Mouse (Mus musculus) forebrain, embryonic 16.5 days (tissue): ENCODE measurements around the gene Npl. TPM values are rescaled to one million over a fixed set of nuclear protein-coding genes. Genes with fewer than 3 reads are reported as not detected.
"Not testable (repeated sequence)": the region's sequence is repeated elsewhere in the genome, so short reads cannot be mapped to it uniquely, and the experiment has no call there.

ENCODE experiments used
- ATAC-seq: fragments of 200-750 bp; cut with Nextera tagmentation; 2 replicates; pipeline ENCODE4 v1.8.0; 2017; ENCODE audit warnings: mild to moderate bottlenecking, moderate library complexity
- H3K27ac ChIP-seq: fragments of 300-500 bp; sonication (generic); 2 replicates; pipeline ENCODE4 v1.5.1; 2014; ENCODE audit warnings: low read length, control low read depth
- H3K27me3 ChIP-seq: fragments of 300-500 bp; sonication (generic); replicated peaks from 2 replicates; pipeline ENCODE4 v1.6.1; 2014; ENCODE audit warnings: low read length; ENCODE audit not compliant: control insufficient read depth, insufficient read depth
- H3K36me3 ChIP-seq: fragments of 300-500 bp; sonication (generic); 2 replicates; pipeline ENCODE4 v1.6.1; 2014; ENCODE audit not compliant: control insufficient read depth, insufficient read depth
- H3K4me1 ChIP-seq: fragments of 300-500 bp; sonication (generic); replicated peaks from 2 replicates; pipeline ENCODE4 v1.6.1; 2014; ENCODE audit warnings: low read length; ENCODE audit not compliant: control insufficient read depth, insufficient read depth
- H3K4me2 ChIP-seq: fragments of 300-500 bp; sonication (generic); 2 replicates; pipeline ENCODE4 v1.6.1; 2014; ENCODE audit warnings: mild to moderate bottlenecking, low read length, control low read depth
- H3K4me3 ChIP-seq: fragments of 300-500 bp; sonication (generic); replicated peaks from 2 replicates; pipeline ENCODE4 v1.5.1; 2014; ENCODE audit warnings: mild to moderate bottlenecking, low read length, control low read depth
- H3K9ac ChIP-seq: fragments of 300-500 bp; sonication (generic); replicated peaks from 2 replicates; pipeline ENCODE4 v1.6.1; 2014; ENCODE audit warnings: low read depth, low read length, control low read depth
- H3K9me3 ChIP-seq: fragments of 300-500 bp; sonication (generic); 2 replicates; pipeline ENCODE4 v1.6.1; 2016; ENCODE audit warnings: low read length; ENCODE audit not compliant: control insufficient read depth
- WGBS: fragments of 180-500 bp; shearing (Covaris S2); extraction: QIAGEN DNeasy Blood & Tissue Kit; methylation state at CpG from one replicate; pipeline ENCODE4 v1.1.7; 2014; 5-methylcytosine and 5-hydroxymethylcytosine counted together
- polyA plus RNA-seq: library from polyadenylated mRNA; unstranded; fragments of >200 nt; fragmentation: Nextera tagmentation; extraction: Ambion mirVana; gene quantifications from 2 replicates; pipeline ENCODE4 v1.2.1, GENCODE M21; 2015

The Npl gene
- polyA plus RNA-seq, 1 experiment from 2014 or later = 6.6 TPM

DNA sequence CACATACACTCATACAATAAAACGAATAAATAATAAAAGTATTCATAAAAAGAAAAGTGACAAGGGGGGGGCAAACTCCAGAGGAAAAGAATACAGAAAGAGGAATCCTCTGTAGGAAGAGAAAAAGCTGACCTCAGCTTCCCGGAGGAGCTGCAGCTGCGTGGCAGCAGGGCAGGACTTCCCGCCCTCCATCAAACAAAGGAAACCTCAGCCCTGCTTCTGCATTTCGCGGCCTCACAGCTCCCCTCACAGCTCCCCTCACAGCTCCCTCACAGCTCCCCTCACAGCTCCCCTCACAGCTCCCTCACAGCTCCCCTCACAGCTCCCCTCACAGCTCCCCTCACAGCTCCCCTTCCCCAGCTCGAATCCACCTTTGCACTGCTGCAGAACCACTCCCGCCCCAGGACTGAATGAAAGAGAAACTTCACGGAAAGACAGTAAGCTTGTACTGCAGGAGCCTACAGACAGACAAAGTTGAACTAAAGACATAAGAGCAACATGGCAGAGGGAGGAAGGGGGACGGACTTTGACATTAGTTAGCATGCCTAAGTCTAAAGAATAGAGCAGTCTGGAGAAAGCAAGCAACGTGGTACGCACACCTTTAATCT lies 17.5 kb downstream of the Npl start:
- Histone ChIP-seq H3K9ac (peak overlapping the region; percentile 48), H3K4me3 (no peak overlapping the region), H3K36me3 (no peaks in the 10 kb centered on the region), H3K9me3 (no peaks in the 10 kb centered on the region), H3K4me1 (peaks cover 11% of the 10 kb centered on the region), H3K27ac (peak overlapping the region; percentile 65), H3K27me3 (no peaks in the 10 kb centered on the region), H3K4me2 (peak overlapping the region; percentile 36)
- ATAC-seq = peak; percentile 75
- 11% methylated on average over 12 of the region's 12 CpGs for WGBS

DNA sequence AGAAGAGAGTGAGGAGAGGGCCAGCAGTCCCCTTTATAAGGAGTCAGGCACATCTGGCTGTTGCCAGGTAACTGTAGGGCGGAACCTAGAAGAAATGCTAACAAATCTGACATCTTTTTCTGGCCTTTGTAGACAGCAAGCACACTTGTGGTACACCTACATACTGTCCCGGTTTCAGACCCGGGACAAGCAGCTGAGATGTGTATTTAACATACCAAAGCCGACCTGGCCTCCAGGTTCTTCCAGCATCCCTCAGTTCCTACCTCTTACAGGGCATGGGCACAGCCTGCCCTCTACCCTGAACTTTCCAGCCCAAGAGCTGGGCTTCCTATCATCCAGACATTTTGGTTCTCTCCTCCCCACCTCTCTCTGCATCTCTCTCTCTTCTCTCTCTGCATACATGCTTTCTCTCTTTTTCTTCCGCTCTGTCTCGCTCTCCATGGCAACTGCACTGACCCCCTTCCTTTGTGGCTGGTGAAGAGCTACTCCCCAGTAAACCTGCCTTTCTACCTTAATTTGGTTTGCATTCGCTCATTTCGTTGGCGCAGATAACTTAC lies 18.1 kb downstream of the Npl start:
- Histone ChIP-seq H3K9me3 (no peaks in the 10 kb centered on the region), H3K4me1 (peaks cover 11% of the 10 kb centered on the region), H3K27ac (peak overlapping the region; percentile 65), H3K36me3 (no peaks in the 10 kb centered on the region), H3K4me3 (no peak overlapping the region), H3K27me3 (no peaks in the 10 kb centered on the region), H3K9ac (peak overlapping the region; percentile 48), H3K4me2 (peak overlapping the region; percentile 36)
- ATAC-seq = peak; percentile 79
- WGBS = 18% methylated on average over 9 of the region's 9 CpGs

DNA sequence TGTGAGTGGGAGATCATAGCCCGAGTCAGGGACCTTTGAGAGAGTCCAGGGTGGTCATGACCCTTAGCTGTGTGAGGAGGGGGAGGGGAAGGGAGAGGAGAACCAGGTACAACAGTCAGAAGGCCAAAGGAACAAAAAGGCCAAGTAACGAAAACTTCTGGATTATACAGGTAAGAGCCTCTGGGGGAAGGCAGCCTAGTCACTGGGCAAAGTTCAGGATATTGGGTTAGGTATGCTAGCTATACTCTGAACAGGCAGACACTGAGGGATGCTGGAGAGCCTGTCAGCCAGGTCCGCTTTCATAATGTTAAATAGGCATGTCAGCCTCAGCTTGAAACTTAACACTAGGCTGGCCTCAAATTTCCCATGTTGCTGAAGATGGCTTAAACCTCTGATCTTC lies 27.7 kb downstream of the Npl start:
- H3K4me1 ChIP-seq = no peaks in the 10 kb centered on the region
- H3K36me3 ChIP-seq = no peaks in the 10 kb centered on the region
- H3K27ac ChIP-seq = no peak overlapping the region
- H3K9ac ChIP-seq = no peak overlapping the region
- ATAC-seq = no peak
- 55% methylated on average over 3 of the region's 3 CpGs for WGBS
- H3K4me3 ChIP-seq = no peak overlapping the region
- no peak overlapping the region for H3K4me2 ChIP-seq
- H3K9me3 ChIP-seq = no peaks in the 10 kb centered on the region
- no peaks in the 10 kb centered on the region for H3K27me3 ChIP-seq

DNA sequence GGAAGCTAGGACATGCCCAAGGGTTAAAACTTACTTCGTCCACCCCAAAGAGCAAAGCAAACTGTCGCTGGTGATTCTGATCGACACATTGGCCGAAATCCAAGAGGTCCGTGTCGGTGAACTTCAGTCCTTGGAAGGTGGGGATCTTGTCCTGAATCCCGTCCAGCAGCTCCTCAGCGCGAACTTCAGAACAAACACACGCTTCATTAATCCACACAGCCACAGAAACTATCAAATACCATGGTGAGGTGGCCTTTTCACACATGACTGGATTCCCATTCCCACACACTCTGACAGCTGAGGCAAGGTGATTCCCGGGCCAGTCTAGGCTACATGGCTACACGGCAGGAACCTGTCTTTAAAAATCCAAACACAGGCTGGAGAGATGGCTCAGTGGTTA lies 34.5 kb downstream of the Npl start:
- Histone ChIP-seq H3K36me3 (no peaks in the 10 kb centered on the region), H3K4me2 (no peak overlapping the region), H3K4me1 (no peaks in the 10 kb centered on the region), H3K9me3 (no peaks in the 10 kb centered on the region), H3K9ac (no peak overlapping the region), H3K27me3 (no peaks in the 10 kb centered on the region), H3K4me3 (no peak overlapping the region), H3K27ac (no peak overlapping the region)
- 52% methylated on average over 12 of the region's 12 CpGs for WGBS
- ATAC-seq = no peak

DNA sequence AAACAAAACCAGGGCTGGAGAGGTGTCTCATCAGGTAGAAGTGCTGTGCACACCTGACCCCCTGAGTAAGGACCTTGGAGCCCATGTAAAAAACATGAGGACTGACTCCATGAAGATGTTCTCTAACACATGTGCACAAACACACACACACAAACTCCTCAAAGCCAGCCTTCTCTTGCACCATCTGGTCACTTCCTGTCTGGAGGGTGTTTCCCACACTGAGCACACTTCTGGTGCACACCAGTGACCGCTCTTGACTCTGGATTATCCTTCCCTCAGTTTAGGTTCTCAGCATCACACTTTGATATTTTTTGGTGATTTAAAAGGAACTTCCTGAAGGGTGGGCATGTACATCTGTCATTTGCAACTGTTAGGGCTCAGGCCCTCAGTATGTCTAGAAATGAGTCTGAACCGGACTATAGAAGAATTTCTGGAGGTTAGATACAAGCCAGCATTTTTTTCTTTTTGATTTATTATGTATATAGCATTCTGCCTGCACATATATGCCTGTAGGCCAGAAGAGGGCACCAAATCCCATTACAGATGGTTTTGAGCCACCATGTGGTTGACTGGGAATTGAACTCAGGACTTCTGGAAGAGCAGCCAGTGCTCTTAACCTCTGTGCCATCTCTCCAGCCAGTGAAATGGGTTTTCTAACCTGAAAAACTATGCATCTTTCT lies 39.4 kb downstream of the Npl start:
- ATAC-seq = no peak
- no peaks in the 10 kb centered on the region for H3K36me3 ChIP-seq
- H3K9me3 ChIP-seq = no peaks in the 10 kb centered on the region
- no peak overlapping the region for H3K9ac ChIP-seq
- no peaks in the 10 kb centered on the region for H3K4me1 ChIP-seq
- 69% methylated on average over 2 of the region's 2 CpGs for WGBS
- H3K27ac ChIP-seq = no peak overlapping the region
- no peak overlapping the region for H3K4me3 ChIP-seq
- H3K4me2 ChIP-seq = no peak overlapping the region
- H3K27me3 ChIP-seq = no peaks in the 10 kb centered on the region

DNA sequence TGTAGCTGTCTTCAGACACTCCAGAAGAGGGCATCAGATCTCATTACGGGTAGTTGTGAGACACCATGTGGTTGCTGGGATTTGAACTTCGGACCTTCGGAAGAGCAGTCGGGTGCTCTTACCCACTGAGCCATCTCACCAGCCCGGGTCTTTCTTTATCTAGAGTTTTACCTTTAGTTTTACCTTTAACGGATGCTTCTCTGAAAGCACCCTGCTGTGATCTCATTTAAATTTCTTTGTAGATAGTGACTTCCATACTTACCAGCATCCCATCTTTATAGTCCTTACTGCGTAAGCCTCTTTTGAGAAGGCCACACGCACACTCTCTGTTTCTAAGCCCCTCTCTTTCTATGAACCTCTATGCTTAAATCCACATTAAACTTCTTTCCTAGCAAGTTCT lies 40.3 kb downstream of the Npl start:
- not testable (repeated sequence) for ATAC-seq, H3K4me3 ChIP-seq, H3K4me1 ChIP-seq, H3K9me3 ChIP-seq, H3K4me2 ChIP-seq, H3K27ac ChIP-seq, H3K9ac ChIP-seq, H3K36me3 ChIP-seq, H3K27me3 ChIP-seq
- WGBS = 64% methylated on average over 8 of the region's 8 CpGs

DNA sequence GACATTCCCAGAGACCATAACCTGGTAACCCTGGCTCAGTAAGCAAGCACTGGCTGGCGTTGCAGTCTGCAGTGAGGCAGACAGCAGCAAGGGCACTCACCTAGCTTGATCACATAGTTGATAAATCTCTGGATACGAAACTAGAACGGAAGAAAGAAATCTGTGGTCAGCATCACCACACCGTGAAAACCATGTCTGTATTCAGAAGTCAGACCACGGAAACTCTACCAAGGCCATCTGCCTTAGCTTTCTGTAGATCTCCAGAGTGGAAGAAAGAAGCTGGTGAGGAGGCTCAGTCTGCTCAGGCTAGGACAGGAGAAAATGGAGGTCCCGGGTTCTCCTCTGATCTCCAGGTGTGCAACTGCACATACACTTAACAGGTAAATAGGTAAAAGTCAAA lies 40.8 kb downstream of the Npl start:
- WGBS = 91% methylated on average over 6 of the region's 6 CpGs
- ATAC-seq = no peak

DNA sequence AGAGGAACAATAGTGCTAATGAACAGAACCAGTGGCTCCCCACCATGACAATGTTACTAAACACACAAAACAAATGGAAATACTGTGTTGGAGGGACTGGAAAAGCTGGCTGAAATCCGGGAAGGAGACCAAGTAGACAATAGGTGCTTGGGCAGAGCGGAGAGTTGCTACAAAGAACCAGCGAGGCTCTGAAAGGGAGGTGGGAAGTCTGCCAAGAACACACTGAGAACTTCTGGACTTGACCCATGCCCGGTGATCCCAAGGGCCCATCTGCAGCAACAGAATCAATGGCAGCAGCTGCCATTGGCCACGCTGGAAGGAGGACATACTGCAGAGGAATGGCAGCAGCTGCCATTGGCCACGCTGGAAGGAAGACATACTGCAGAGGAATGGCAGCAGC lies 43.6 kb downstream of the Npl start:
- Histone ChIP-seq H3K9me3 (no peaks in the 10 kb centered on the region), H3K27ac (no peak overlapping the region), H3K4me1 (no peaks in the 10 kb centered on the region), H3K4me3 (no peak overlapping the region), H3K36me3 (no peaks in the 10 kb centered on the region), H3K9ac (no peak overlapping the region), H3K4me2 (no peak overlapping the region), H3K27me3 (no peaks in the 10 kb centered on the region)
- 19% methylated on average over 6 of the region's 6 CpGs for WGBS
- peak; percentile 33; the same call in 1 of the 2 replicates for ATAC-seq

More for the DNA sequence above, 40.8 kb downstream of the Npl start:
- no peak overlapping the region for H3K27ac ChIP-seq
- no peaks in the 10 kb centered on the region for H3K27me3 ChIP-seq
- no peaks in the 10 kb centered on the region for H3K4me1 ChIP-seq
- H3K4me2 ChIP-seq = no peak overlapping the region
- no peaks in the 10 kb centered on the region for H3K36me3 ChIP-seq
- no peaks in the 10 kb centered on the region for H3K9me3 ChIP-seq
- no peak overlapping the region for H3K9ac ChIP-seq
- H3K4me3 ChIP-seq = no peak overlapping the region

DNA sequence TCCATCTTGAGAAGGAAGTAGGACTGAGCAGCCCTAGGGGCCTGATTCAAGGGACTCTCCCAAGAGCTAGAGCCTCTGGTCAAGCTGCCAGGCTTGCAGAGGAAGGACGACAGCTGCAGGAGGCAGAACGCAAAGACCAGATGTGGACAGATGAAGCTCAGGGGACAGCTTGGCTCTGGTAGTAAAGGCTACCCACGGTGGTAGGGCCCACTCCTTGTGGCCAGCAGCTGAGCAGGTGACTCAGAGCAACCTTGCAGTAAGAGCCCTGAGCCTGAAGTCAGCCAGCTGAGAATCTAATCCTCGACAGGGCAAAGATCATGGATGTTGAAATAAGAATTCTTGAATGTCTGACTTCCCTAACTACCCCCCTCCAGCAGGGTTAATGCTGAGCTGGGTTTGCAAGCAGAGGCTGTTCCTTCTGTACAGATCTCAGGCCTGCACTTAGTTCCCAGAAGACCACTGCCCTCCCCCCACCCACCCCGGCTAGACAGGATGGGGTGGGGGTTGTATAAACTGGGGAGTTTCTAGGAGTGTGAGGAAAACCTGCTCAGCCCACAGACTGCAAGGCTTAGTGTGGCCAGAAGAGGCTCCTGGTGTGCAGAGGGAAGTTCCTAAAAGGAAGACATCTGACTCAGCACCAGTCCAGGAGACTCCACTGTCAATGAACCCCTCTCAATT lies 48.1 kb downstream of the Npl start:
- H3K4me1 ChIP-seq = no peaks in the 10 kb centered on the region
- no peak overlapping the region for H3K9ac ChIP-seq
- no peaks in the 10 kb centered on the region for H3K27me3 ChIP-seq
- H3K9me3 ChIP-seq = no peaks in the 10 kb centered on the region
- H3K4me3 ChIP-seq = no peak overlapping the region
- no peak for ATAC-seq
- H3K27ac ChIP-seq = no peak overlapping the region
- no peak overlapping the region for H3K4me2 ChIP-seq
- 67% methylated on average over 5 of the region's 5 CpGs for WGBS
- H3K36me3 ChIP-seq = no peaks in the 10 kb centered on the region
